Mouse (Mus musculus) kidney, adult 2 months (tissue): ENCODE measurements at regions not wholly inside any gene's neighbourhood (a gene's known extent, or its start where the extent isn't known, plus 50 kb on each side); places are given as distances from the start of the nearest gene placed in this dataset.

Source experiments
- CTCF ChIP-seq: fragments of 200-500 bp; conservative IDR thresholded peaks from 2 replicates; pipeline ENCODE4 v1.5.1; 2011; ENCODE audit warnings: low read depth, mild to moderate bottlenecking, control low read depth, low read length, moderate library complexity, mixed read lengths; ENCODE audit not compliant: insufficient read depth, insufficient read length
- POLR2A ChIP-seq: fragments of 200-500 bp; IDR thresholded peaks from one replicate; pipeline ENCODE4 v1.6.1; 2011; ENCODE audit warnings: low read depth, low read length, control low read depth

DNA sequence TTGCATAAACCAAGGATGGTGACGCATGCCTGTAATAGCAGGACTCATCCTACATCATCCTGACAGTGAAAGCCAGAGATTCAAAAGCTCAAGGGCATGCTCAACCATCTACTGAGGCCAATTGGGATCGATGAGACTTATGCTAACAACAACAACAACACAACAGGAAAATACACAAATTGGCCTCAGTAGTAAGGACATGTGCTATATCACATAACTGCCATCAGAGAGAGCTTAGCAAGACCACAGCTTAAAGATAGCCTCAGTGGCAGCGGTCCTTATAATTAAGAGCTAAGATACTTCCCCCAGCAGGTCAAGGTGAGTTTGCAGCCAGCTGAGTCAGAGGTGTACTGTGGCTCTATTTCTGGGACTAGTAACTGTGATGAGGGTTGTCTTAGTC lies 102.0 kb upstream of the Fhl2 start:
- no peak for TF ChIP-seq POLR2A
- TF ChIP-seq CTCF = no peak
